Mouse (Mus musculus): ENCODE results near the gene Lcp2.
"Not testable (repeated sequence)": the region's sequence is repeated elsewhere in the genome, so short reads cannot be mapped to it uniquely, and the experiment has no call there.

Gene Lcp2

GRCm38 (mm10) chr11:34086164-34086751, 39.5 kb downstream of the Lcp2 start:
- no peak for DNase-seq (ENCODE audit: low spot score)

- DNase-seq (ENCODE audit: low spot score), result no peak
These were observed 40.3 kb downstream of the Lcp2 start for GRCm38 (mm10) chr11:34087064-34087463.

- no peak for DNase-seq (ENCODE audit: low spot score)
These were observed 51.7 kb downstream of the Lcp2 start, which contains the start of gene 4930469K13Rik for GRCm38 (mm10) chr11:34098422-34098821. Gene 4930469K13Rik, minus strand, starts transcription at chr11:34098554.

- DNase-seq (ENCODE audit: low spot score), result no peak
These were observed 55.1 kb downstream of the Lcp2 start for GRCm38 (mm10) chr11:34101827-34102226.

GRCm38 (mm10) chr11:34104919-34105318, 58.2 kb downstream of the Lcp2 start:
- no peak for DNase-seq (ENCODE audit: low spot score)

GRCm38 (mm10) chr11:34109260-34109659, 62.5 kb downstream of the Lcp2 start:
- no peak for DNase-seq (ENCODE audit: low spot score)

GRCm38 (mm10) chr11:34111940-34112339, 65.2 kb downstream of the Lcp2 start:
- DNase-seq (ENCODE audit: low spot score), result no peak

GRCm38 (mm10) chr11:34112781-34113380, 66.2 kb downstream of the Lcp2 start:
- no peak for DNase-seq (ENCODE audit: low spot score)

GRCm38 (mm10) chr11:34113760-34114159, 67.0 kb downstream of the Lcp2 start:
- no peak for DNase-seq (ENCODE audit: low spot score)

- DNase-seq (ENCODE audit: low spot score), result no peak
These were observed 69.9 kb downstream of the Lcp2 start for GRCm38 (mm10) chr11:34116572-34117135.

- no peak for DNase-seq (ENCODE audit: low spot score)
These were observed 70.9 kb downstream of the Lcp2 start for GRCm38 (mm10) chr11:34117581-34117980.

GRCm38 (mm10) chr11:34118319-34118718, 71.6 kb downstream of the Lcp2 start:
- no peak for DNase-seq (ENCODE audit: low spot score)

- no peak for DNase-seq (ENCODE audit: low spot score)
These were observed 76.4 kb downstream of the Lcp2 start for GRCm38 (mm10) chr11:34123147-34123546.

- no peak for DNase-seq (ENCODE audit: low spot score)
These were observed 78.1 kb downstream of the Lcp2 start for GRCm38 (mm10) chr11:34124852-34125251.

GRCm38 (mm10) chr11:34125727-34126126, 79.0 kb downstream of the Lcp2 start:
- DNase-seq (ENCODE audit: low spot score), result not testable (repeated sequence)

- DNase-seq (ENCODE audit: low spot score), result no peak
These were observed 81.7 kb downstream of the Lcp2 start for GRCm38 (mm10) chr11:34128412-34128811.

GRCm38 (mm10) chr11:34139296-34139695, 92.6 kb downstream of the Lcp2 start:
- no peak for DNase-seq (ENCODE audit: low spot score)
